Mouse (Mus musculus): ENCODE measurements around the gene Ppp1r35. TPM values are rescaled to one million over a fixed set of nuclear protein-coding genes. Genes with fewer than 3 reads are reported as not detected.

The Ppp1r35 gene
- polyA plus RNA-seq (2014; fragmentation: Nextera tagmentation; extraction: Ambion mirVana): 33.7 and 40.9 TPM in 2 replicates

DNA sequence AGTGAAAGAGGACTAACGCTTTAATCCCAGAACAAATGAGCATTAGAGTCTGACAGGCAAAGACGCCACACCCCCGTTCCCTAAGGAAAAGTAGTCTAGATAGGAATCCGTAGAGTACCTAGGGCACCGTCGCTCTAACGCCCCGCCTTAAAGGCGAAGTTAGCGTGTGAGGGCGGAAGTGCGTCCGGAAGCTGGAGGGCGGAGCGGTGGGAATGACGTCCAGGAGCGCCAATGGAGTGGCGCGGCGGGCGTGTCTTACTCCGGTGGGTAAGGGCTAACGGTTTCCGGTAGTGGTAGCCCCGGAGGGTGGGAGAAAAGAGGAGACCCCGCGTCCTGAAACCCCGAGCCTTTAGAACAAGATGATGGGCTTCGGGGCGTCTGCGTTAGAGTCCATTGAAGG lies at the start of gene Ppp1r35:
Gene Ppp1r35 (plus strand): TSS at position 215 of the 400 bp plus-strand sequence.
- DNase-seq (peak; percentile 99), ATAC-seq (ENCODE audit: insufficient read depth) (peak; percentile 93)
- WGBS: under 1% methylated on average over 31 of the region's 31 CpGs
- H3K27me3 ChIP-seq (ENCODE audit: insufficient read depth, low read length): no peaks in the 10 kb centered on the region
- no peak for TF ChIP-seq CTCF (IDR thresholded peaks at IDR 0.05; ENCODE audit: low read depth)
- H3K4me3 ChIP-seq (ENCODE audit: low read depth, low read length): peak within 1 kb of the TSS; percentile 98
- H3K27ac ChIP-seq (ENCODE audit: low read depth): peak within 1 kb of the TSS; percentile 91
- peaks cover 6% of the 10 kb centered on the region; the same call in 1 of the 2 replicates for H3K4me1 ChIP-seq (ENCODE audit: insufficient read depth)
- no peaks in the 10 kb centered on the region for H3K9me3 ChIP-seq (ENCODE audit: low read depth, low read length)
- peak within 1 kb of the TSS; percentile 96 for H3K4me2 ChIP-seq
- peak within 1 kb of the TSS; percentile 88 for H3K9ac ChIP-seq
- H3K36me3 ChIP-seq (ENCODE audit: insufficient read depth): peaks cover 37% of the 10 kb centered on the region

DNA sequence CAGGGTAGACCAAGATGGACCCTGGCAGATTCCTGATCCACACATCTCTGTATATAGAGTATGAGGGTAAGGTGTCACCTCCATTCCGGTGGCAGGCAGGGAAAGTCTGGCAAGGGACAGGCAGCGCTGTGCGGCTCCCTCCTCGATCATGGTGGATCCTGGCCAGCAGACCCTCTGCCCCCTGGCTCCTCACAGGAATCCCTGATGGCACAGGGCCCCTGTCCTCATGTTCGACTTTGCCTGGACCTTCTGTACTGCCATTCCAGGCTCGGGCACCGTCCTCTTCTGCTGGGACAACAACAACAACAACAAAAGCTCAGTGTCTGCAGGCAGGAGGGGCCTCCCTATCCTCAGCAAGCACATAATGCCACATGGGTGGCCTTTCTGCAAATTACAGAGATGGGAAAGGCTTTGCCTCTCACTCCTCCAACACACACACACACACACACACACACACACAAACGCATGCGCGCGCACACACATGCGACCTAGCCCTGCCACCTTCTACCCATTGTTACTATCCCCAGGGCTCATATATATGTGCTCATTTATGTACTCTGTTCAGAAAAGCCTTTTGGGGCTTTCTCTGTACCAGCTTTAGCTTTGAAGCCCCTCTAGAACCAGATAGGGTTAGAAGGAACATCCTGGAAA lies 44.9 kb upstream of the Ppp1r35 start:
- DNase-seq (no peak), ATAC-seq (ENCODE audit: insufficient read depth) (no peak)
- no peak for TF ChIP-seq CTCF (IDR thresholded peaks at IDR 0.05; ENCODE audit: low read depth)
- no peaks in the 10 kb centered on the region for H3K27me3 ChIP-seq (ENCODE audit: insufficient read depth, low read length)
- no peak overlapping the region for H3K4me3 ChIP-seq (ENCODE audit: low read depth, low read length)
- H3K9ac ChIP-seq: no peak overlapping the region
- H3K4me1 ChIP-seq (ENCODE audit: insufficient read depth): no peaks in the 10 kb centered on the region
- no peak overlapping the region for H3K4me2 ChIP-seq
- 83% methylated on average over 12 of the region's 12 CpGs for whole genome bisulfite sequencing
- H3K9me3 ChIP-seq (ENCODE audit: low read depth, low read length): no peaks in the 10 kb centered on the region
- peaks cover 34% of the 10 kb centered on the region; the same call in 1 of the 2 replicates for H3K36me3 ChIP-seq (ENCODE audit: insufficient read depth)
- no peak overlapping the region for H3K27ac ChIP-seq (ENCODE audit: low read depth)

- WGBS: 58% methylated on average over 6 of the region's 6 CpGs
- Histone ChIP-seq H3K9ac (no peak overlapping the region; the same call in 1 of the 2 replicates), H3K4me2 (no peak overlapping the region), H3K27me3 (ENCODE audit: insufficient read depth, low read length) (no peaks in the 10 kb centered on the region), H3K9me3 (ENCODE audit: low read depth, low read length) (no peaks in the 10 kb centered on the region), H3K4me3 (ENCODE audit: low read depth, low read length) (no peak overlapping the region), H3K4me1 (ENCODE audit: insufficient read depth) (no peaks in the 10 kb centered on the region), H3K27ac (ENCODE audit: low read depth) (no peak overlapping the region), H3K36me3 (ENCODE audit: insufficient read depth) (peaks cover 34% of the 10 kb centered on the region; the same call in 1 of the 2 replicates)
- peak; percentile 30 for DNase-seq
- no peak for TF ChIP-seq CTCF (IDR thresholded peaks at IDR 0.05; ENCODE audit: low read depth)
- ATAC-seq (ENCODE audit: insufficient read depth): no peak; the same call in 1 of the 2 replicates
These were observed 44.2 kb upstream of the Ppp1r35 start for GRCm38 (mm10) chr5:137734289-137735061.

DNA sequence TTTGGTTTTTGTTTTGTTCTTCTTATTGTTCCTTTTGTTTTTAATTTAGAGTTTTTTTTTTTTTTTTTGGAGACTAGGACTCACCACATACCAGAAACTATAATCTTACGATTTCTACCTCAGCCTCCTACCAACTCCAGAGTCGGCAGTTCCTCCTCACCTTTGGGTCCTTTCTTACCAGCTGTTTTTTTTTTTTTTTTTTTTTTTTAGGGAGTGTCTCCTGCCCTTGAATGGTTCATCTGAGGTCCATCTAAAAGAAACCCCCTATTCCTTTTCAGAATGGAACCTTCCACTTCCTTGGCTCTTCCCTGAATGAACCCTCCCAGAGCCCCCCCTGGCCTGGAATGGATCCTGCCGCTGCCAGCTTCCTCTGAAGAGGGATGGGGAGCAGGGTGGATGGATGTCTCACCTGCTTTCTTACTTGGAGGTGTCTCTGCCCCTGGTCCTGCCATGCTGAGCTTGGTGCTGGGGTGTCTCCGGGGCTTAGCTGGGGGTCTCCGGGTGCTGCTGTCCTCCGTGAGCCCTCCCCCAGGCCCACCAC lies 41.2 kb upstream of the Ppp1r35 start:
- peaks cover 31% of the 10 kb centered on the region; the same call in 1 of the 2 replicates for H3K36me3 ChIP-seq (ENCODE audit: insufficient read depth)
- 0 out of 2 replicates have a peak, but pooled peaks cover 7% of the 10 kb centered on the region for H3K4me1 ChIP-seq (ENCODE audit: insufficient read depth)
- H3K9ac ChIP-seq: no peak overlapping the region

GRCm38 (mm10) chr5:137738516-137738915 lies 40.1 kb upstream of the Ppp1r35 start:
- H3K4me2 ChIP-seq: no peak overlapping the region
- ATAC-seq (ENCODE audit: insufficient read depth): no peak
- no peak overlapping the region for H3K4me3 ChIP-seq (ENCODE audit: low read depth, low read length)
- peaks cover 23% of the 10 kb centered on the region; the same call in 1 of the 2 replicates for H3K36me3 ChIP-seq (ENCODE audit: insufficient read depth)
- 53% methylated on average over 5 of the region's 5 CpGs for WGBS
- H3K27ac ChIP-seq (ENCODE audit: low read depth): no peak overlapping the region
- TF ChIP-seq CTCF (IDR thresholded peaks at IDR 0.05; ENCODE audit: low read depth): peak; percentile 35; the same call in 1 of the 2 replicates
- 0 out of 2 replicates have a peak, but pooled peaks cover 7% of the 10 kb centered on the region for H3K4me1 ChIP-seq (ENCODE audit: insufficient read depth)
- no peak overlapping the region for H3K9ac ChIP-seq
- no peaks in the 10 kb centered on the region for H3K9me3 ChIP-seq (ENCODE audit: low read depth, low read length)
- no peaks in the 10 kb centered on the region for H3K27me3 ChIP-seq (ENCODE audit: insufficient read depth, low read length)
- peak; percentile 30 for DNase-seq

More for the DNA sequence above, 41.2 kb upstream of the Ppp1r35 start:
- Histone ChIP-seq H3K27me3 (ENCODE audit: insufficient read depth, low read length) (no peaks in the 10 kb centered on the region), H3K9me3 (ENCODE audit: low read depth, low read length) (no peaks in the 10 kb centered on the region), H3K4me2 (no peak overlapping the region), H3K4me3 (ENCODE audit: low read depth, low read length) (no peak overlapping the region), H3K27ac (ENCODE audit: low read depth) (no peak overlapping the region)
- WGBS: 78% methylated on average over 6 of the region's 6 CpGs
- DNase-seq: no peak
- ATAC-seq (ENCODE audit: insufficient read depth): no peak
- TF ChIP-seq CTCF (IDR thresholded peaks at IDR 0.05; ENCODE audit: low read depth): no peak

GRCm38 (mm10) chr5:137739471-137739870 lies 39.2 kb upstream of the Ppp1r35 start:
- 0 out of 2 replicates have a peak, but pooled peaks cover 7% of the 10 kb centered on the region for H3K4me1 ChIP-seq (ENCODE audit: insufficient read depth)
- H3K4me3 ChIP-seq (ENCODE audit: low read depth, low read length): peak overlapping the region; percentile 60
- 58% methylated on average over 9 of the region's 9 CpGs for WGBS
- no peaks in the 10 kb centered on the region for H3K27me3 ChIP-seq (ENCODE audit: insufficient read depth, low read length)
- H3K27ac ChIP-seq (ENCODE audit: low read depth): no peak overlapping the region
- ATAC-seq (ENCODE audit: insufficient read depth) (no peak), DNase-seq (no peak)
- H3K36me3 ChIP-seq (ENCODE audit: insufficient read depth): peaks cover 20% of the 10 kb centered on the region; the same call in 1 of the 2 replicates
- no peaks in the 10 kb centered on the region for H3K9me3 ChIP-seq (ENCODE audit: low read depth, low read length)
- no peak for TF ChIP-seq CTCF (IDR thresholded peaks at IDR 0.05; ENCODE audit: low read depth)
- H3K9ac ChIP-seq: no peak overlapping the region; the same call in 1 of the 2 replicates
- H3K4me2 ChIP-seq: peak overlapping the region; percentile 97; the same call in 1 of the 2 replicates
